In the genomic region with DNA sequence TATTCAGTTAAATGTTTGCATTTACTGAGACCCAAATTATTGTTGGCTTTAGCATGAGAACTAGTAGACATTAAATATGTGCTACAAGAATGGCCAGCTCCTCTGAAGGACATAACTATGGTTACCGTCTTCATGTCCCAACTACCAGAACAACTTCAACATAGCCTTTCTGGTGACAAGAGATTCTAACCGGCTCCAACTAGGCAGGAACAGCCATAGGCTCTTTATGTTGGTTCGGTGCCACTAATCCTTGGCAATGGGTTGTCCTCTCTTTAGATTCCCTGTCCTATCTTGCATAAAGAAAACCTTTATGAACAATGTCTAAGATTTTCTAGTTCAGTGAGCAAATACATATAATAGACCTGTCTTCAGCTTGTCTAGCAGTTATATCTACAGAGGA, we compare ENCODE assay signal across 17 mouse cellular contexts.
"Had no signal": no experiment of that assay in that cellular context is flagged by ENCODE, and none has a peak within 500 bp of the region (broad histone marks: within the 10 kb centered on the region; RNA-seq: fewer than 3 reads in every experiment).

No protein-coding gene starts in this region.

- DNase-seq: retina, postnatal 1 day; right cerebral cortex, adult 18-20 months; right cerebral cortex, postnatal 14 days; right cerebral cortex, postnatal 25 days; right cerebral cortex, postnatal 4 days; spleen, adult 18-20 months; thymus, adult 18-20 months; thymus, adult 2 months; thymus, postnatal 14 days; thymus, postnatal 25 days; thymus, postnatal 36 days; thymus, postnatal 4 days had no signal

- H3K9ac ChIP-seq: neural tube, embryonic 12.5 days; neural tube, embryonic 13.5 days; neural tube, embryonic 15.5 days; stomach, embryonic 15.5 days had no signal

- H3K27me3 ChIP-seq: neural tube, embryonic 12.5 days; neural tube, embryonic 13.5 days; neural tube, embryonic 15.5 days; stomach, embryonic 15.5 days had no signal

- H3K4me2 ChIP-seq: neural tube, embryonic 12.5 days; neural tube, embryonic 13.5 days; neural tube, embryonic 15.5 days; stomach, embryonic 15.5 days had no signal

- H3K4me3 ChIP-seq: neural tube, embryonic 12.5 days; neural tube, embryonic 13.5 days; neural tube, embryonic 15.5 days; stomach, embryonic 15.5 days had no signal

- H3K4me1 ChIP-seq: neural tube, embryonic 12.5 days; neural tube, embryonic 13.5 days; neural tube, embryonic 15.5 days; stomach, embryonic 15.5 days had no signal

- H3K27ac ChIP-seq: neural tube, embryonic 12.5 days; neural tube, embryonic 13.5 days; neural tube, embryonic 15.5 days; stomach, embryonic 15.5 days; stomach, postnatal 0 days had no signal

- H3K36me3 ChIP-seq: neural tube, embryonic 12.5 days; neural tube, embryonic 13.5 days; neural tube, embryonic 15.5 days; stomach, embryonic 15.5 days had no signal

- H3K9me3 ChIP-seq: neural tube, embryonic 12.5 days; neural tube, embryonic 13.5 days; neural tube, embryonic 15.5 days; stomach, embryonic 15.5 days had no signal
